Mouse (Mus musculus) cerebellum, postnatal 10 days (tissue): ENCODE measurements around the gene Gipc2.

ENCODE experiments used
- DNase-seq, 2 experiments: peaks; one replicate each; pipeline ENCODE4 v3.0.0; 2021; ENCODE audit warnings: mixed read lengths in 2 of 2

Gene Gipc2

DNA sequence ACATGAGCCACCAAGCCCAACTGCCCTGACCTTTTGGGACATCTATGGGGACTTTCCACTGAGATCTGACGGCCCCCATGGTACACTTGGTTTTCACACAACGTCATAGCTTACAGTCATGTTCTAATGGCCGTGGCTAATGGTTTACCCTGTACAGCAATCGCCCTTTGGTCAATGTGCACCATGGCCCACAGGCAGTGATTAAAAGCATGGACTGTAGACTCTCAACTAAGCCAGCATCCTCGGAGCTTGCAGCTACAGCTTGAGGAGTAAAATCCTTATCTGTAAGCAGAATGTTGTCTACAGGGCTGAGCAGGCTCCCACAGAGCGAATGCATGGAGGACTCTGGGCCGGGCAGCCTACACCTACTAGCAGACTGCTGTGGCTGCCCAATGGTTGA, 52.5 kb downstream of the Gipc2 start:
- DNase-seq: no peak

DNA sequence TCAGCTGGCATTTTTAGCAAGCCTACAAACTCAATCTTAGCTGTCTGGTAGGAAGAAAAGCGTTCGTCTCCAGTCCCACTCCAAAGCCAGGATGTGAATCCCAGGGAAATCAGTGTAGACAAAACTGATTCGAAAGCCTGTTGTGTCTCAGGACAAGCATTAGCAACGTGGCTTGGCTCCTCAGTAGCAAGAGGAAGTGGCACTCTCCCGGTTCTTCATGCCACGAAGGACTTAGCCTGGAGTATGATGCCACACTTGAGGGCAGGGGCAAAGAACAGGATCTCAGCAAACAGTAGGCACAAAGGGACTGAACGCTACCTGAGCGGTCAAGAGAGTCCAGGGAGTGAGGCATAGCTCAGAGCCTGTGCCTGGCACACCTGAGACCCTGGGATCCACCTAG, 53.4 kb downstream of the Gipc2 start:
- DNase-seq: no peak

DNA sequence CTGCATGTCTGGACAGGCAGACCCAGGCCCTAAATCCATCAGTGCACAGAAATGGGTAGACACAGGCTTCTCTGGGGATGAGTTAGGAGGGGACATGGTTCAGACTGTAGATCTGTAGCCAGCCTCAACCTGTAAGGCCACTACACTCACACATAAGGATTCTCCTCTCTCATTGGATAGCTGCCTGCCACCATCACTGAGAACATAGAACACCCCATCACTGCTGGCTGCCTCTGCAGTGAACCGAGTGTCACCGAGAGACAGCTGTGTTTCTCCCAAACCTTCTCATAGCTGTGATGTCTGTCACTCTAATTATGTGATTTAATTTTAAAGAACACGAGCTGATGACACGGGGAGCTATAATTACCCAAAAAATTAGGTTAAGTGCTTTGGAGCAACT, 54.5 kb downstream of the Gipc2 start:
- DNase-seq: no peak

DNA sequence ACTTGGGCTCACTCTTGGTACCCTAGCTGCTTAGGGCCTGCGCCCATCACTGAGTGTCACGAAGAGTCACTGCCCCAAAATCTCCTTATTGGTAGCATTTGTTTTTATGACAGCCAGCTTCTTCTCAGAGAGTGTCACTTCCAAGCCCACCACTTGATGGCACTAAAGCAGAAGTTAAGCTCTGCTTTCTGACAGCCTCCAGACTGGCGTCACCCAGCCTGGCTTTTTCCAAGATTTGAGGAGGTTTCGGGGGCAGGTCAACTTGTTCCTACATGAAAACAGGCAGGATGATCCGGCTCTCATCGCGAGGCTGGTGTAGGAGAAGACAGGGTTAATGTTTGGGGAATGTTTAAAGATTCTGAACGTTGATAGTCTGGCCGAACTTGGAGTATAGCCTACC, 54.9 kb downstream of the Gipc2 start:
- DNase-seq: peak; percentile 90 to 92

DNA sequence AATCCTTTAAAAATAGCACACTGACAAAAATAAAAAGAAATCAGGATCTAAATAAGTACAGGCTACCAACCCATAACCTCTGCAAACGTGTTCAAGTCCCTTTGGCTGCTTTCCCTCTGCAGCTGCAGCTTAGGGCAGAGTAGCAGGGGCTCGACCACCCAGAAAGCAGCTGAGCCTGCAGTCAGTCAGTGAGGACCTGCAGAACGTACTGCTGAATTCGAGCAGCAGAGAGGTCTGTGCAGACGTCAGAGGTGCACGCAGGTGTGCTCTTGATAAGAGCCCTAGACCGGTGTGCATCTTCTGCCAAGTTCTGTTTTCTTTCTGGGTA, 56.8 kb downstream of the Gipc2 start:
- DNase-seq: no peak

DNA sequence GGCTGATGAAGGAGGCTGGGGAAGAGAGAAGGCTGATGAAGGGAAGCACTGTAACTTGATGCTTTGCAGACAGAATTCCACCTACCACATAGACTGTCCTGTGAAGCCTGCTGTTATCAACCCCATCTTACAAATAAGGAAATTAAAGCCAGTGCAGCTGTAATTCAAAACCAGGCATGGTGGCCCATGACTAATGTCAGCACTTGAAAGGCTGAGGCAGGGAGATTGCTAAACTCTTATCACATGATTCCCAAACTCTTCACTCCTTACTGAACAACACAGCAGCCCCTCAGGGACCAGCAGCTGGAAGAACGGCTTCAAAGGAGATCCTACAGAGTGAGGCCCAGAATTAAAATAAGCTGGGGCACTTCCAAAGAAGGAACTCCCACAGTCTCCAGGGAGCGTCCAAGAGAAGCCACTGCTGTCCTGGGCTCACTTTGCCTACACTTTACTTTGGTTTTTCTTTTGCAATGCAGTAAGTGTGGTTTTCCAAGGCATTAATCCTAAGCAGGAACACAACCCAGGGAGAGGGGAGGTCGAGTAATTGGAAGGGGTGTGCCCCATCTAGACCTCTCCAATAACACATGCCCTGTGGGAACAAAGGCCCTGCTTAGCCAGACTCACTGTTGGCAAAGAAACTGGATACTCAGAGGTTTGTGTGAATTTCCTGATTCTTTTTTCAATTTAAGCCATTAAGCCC, 57.3 kb downstream of the Gipc2 start:
- DNase-seq: no peak

DNA sequence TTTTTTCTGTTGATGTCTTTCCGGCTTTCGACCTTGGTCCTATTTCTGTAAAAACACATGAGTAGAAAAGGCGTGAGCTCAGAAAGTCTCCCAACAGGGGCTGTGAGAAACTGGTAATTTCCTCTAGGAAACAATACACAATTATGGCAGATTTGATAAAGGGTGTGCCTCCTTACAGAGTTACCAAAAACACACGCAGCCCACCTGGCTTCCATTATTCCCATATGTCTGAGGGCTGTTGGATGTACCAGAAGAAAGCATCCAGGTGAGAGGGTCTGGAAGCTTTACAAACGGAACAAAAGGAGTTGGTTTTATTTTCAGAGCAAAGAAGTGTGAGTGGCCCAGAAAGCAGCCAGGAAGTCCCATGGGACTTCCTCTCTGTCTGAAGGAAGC, 58.0 kb downstream of the Gipc2 start:
- no peak for DNase-seq

DNA sequence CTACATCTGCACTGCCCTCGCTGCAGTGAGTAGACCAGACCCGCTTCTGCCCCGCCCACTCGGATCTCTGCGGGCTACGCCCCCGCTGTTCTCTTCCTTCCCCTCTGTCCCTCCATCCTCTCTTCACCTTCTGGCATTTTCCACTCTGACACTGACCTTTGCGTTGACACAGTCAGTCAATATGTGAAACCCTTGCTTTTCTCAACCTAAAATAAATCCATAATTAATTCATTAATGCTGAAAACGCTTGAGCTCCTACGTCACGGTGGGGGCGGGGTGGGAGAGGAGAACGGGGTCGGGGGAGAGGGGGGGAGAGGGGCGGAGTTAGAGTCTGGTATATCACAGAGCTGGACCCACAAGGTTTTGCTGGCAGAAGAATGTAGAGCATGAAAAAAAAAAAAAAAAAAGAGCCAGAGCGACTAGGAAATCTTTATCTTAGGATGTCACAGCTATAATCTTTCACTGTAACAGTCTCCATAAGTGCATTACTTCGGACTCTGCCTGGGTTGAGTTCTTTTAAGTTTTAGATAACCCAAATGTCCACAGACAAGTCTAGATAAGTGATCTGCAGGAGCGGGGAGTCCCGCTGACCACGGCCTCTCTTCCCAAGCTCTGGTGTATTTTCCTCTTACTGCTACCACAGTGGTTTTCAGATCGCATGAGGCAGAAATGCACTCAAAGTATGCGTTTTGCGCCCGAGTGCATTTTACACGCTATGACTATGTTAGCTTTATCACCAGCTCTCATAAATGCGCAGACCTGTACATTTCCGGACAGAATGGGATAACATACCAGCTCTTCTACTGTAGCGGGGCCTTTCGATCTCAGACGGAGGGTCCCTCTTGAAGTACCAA, 58.7 kb downstream of the Gipc2 start:
- peak; percentile 74 to 75 for DNase-seq

DNA sequence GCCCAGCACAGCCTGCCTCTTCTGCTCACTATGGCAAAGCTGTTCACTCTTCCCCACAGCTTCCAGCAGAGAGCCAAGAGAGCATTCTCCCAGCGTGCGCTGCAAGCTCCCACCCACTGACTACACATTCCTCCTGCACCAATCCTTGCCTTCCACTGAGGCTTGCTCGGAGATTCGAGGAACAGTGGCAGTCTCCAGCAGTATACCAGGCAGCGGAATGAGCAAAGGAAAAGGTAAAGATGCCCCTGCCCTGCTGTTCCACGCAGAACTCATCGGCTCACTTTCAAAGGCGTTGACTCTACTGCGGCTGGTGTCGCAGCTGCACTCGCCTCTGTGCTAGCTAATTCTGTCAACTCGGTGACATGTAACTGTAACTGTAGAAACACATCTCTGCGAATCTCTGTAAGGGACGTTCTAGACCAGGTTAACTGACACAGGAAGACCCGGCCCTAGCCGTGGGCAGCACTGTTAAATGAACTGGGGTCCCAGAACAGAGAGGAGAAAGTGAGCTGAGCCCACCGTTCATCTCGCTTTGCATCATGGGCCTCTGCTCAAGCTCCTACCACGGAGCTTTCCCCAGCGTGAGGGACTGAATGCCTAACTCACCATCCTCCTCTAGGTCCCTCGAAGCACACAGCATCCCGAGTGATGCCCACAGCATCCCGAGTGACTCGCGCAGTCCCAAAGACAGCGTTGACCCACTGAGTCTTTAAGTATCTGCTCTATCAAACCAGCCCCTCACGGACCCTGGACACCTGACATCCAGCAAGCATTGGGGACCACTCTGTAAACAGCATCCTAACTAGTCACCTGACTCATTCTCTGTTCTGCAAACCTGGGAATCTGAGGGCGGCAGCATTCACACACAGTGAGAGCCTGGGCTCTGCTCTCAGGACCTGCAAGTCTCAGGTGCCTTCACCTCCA, 59.5 kb downstream of the Gipc2 start:
- DNase-seq: peak; percentile 20 to 24

DNA sequence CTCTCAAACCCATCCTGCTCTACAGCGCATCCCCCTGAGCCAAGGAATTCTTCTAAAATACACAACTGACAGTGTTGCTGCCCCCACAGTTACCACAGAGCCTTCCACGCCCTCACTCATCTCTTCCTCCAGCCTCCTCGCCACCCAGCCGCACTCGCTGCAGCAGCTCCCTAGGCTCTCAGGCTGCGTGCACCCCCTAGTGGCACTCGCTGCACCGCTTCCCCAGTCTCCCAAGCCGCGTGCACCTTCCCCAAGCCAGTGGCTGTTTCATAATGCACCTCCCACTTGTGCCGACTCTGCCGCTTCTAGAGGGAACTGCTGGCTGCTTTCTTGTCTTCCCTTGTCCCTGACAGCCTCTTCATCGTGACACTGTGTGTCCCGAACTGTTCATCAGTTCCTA, 60.7 kb downstream of the Gipc2 start:
- DNase-seq: peak; percentile 77 to 79

DNA sequence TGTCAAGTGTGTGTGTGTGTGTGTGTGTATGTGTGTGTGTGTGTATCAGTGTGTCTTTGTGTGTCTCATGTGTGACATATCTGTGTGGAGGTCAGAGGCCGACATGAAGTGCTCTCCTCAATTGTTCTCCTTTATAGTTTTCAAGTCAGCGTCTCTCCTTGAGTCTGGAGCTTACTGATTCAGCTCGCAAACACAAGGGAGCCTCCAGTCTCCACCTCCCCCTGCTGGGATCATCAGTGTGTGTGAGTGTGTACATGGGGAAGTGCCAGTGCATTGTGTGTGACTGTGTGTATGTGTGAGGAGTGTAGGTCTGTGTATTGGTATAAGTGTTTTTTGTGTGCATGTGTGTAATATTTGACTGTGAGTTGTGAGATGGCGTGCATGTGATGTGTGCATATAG, 62.6 kb downstream of the Gipc2 start:
- DNase-seq: no peak

DNA sequence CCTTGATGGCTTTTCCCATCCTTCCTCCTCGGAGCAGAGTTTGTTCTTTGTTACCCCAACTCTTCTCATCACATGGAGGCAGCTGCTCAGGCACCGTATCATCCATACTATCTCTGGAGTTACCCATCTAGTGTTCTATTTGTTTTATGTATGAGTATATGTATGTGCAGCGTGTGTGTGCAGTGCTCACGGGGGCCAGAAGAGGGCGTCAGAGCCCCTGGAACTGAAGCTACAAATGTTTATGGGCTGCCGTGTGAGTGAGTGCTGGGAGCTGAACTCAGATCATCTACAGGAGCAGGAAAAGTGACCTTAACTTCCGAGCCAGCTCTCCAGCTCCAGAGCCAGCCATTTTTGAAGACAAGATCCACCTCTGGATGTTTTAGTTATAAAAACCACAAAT, 64.6 kb downstream of the Gipc2 start:
- no peak for DNase-seq

DNA sequence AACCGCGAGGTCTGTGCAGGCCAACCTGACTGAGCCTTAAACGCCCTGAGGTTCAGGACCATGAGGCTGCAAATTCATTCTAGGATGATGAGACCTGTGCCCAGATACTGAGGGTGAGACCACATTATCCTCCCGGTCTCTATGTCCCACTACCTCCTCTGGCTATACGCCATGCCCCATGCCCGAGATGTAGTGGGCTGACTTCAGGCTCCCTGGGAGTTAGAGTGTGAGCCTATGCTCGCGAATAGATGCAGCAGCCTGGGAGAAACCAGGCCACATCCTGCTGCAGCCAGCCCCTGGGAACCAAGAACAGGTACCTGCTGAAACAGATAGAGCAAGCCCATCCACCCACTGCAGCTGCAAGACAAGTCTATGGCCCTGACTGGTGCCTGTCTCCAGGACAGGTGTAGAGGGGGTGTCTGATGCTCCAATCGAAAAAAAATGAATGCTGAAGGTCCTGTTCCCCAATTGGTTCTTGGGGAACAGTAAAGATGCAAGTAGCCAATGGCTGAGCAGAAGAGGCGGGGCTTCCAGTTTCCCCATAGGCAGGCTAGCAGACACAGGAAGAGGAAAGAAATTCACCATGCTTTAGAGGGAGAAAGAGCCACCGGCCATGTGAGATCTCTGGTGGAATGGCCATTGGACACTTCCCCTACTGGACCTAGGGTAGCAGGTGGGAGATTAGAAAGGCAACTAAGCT, 65.8 kb downstream of the Gipc2 start:
- DNase-seq: peak; percentile 42 to 43

DNA sequence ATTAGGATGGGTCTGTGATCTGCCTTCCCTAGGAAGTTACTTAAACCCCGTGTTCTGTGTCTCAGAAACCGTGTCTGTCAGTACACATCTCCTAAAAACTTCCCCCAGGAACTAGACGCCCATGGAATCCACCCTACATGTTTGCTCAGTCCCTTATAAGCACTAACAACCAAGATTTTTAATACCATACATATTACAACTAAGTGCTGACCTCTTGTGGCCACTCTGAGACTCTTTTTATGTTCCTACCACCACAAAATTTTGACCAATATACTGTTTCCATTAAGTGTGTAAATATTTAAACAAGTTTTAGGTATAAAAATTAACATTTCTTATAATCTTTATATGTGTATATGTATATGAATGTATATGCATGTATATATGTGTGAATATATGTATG, 71.0 kb downstream of the Gipc2 start:
- DNase-seq: peak; percentile 44 to 59

DNA sequence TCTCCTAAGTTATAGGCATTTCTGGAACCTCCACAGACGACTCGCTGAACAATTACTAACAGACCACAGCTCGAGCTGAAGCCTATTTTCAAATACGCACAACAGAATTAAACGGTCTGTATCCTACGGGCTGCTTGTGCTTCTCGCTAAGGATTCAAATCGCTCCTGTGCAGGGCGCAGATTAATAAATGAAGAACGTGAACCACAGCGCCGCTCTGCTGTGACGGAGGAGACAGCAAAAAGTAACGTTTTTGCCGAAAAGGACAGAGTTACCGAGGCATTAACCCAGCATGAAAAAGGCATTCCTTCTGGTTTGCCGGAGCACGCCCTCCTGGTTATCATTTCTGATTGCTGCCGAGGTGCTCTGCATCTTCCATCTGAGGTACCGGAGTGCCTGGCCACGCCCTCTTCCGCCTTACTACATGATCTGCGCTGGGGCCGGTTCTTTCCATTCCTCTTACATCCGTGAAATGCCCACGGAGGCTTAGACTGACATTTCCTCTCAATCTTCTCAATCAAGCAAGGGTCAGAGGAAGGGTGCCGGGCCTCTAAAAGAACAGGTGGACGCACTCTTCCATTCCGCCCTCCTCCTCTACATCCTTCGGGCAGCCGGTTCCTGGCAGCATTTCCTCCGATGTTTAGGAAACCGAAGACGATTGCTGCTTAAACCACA, 73.5 kb downstream of the Gipc2 start:
- peak; percentile 39 for DNase-seq

DNA sequence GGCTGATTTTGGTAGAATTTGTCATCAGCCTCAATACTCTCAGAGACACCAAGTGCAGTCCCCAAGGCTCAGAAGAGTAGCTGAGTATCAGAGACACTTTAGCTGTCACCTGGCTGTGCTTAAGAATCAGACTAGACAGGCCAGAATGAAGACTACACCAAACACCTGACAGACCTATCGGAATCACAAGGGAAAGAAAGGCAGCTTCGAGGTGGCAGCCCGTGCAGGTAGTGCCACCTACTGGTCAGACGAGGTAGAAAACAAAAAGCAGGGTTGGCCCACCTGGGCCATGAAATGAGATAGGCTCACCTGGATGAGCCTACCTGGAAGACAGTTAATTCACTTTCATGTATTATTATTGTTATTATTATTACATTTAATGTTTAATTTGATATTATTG, 76.9 kb downstream of the Gipc2 start:
- DNase-seq: peak; percentile 75 to 80

DNA sequence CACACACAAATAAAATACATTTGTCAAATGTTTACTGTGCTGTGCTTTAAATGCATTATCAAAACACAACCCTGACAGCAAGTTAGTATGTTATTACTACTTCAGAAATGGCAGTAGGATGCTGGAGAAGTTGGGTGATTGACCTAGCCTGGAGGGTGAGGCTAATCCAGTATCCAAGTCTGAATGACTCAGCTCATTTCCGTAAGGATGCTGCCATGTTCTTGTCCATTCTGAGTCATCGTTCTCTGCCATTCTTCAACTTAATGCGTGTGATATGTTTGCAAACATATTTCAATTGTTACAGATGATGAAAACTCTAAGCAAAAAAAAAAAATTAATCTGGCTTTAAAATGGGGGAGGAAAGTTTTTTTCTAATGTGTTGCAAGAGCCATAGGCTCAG, 84.6 kb downstream of the Gipc2 start:
- DNase-seq: no peak

DNA sequence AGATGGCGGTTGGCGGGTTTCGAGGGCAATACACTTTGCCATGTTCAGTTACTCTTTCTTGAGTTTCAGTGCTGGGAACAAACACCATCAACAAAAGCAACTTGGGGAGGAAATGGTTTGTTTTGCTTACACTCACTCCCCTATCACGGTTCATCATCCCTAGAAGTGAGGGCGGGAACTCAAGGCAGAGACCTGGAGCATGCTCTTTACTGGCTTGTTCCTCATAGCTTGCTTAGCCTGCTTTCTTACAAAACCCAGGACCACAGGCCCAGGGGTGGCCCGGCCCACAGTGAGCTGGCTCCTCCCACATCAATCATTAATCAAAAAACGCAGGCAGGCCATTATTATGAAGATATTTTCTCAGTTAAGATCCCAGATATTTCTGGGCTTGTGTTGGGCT, 89.9 kb downstream of the Gipc2 start:
- no peak for DNase-seq

DNA sequence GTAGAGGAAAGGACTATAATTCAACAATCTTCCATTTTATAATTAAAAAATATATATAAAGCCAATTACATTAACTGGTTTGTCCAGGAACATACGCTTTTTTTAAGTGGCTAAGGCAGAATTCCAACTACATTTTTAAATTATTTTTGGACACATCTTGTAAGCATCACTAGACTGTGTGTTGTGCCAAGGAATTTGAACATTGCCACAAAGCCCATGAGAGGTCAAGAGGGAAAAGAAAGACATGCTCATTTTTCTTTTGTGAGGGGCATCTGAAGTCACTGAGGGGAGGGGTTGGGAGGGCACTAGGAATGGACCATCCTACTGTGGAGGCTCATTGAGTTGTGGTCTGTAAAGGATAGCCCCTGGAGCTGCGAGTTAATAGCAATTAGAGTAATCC, 97.0 kb downstream of the Gipc2 start:
- DNase-seq: no peak

DNA sequence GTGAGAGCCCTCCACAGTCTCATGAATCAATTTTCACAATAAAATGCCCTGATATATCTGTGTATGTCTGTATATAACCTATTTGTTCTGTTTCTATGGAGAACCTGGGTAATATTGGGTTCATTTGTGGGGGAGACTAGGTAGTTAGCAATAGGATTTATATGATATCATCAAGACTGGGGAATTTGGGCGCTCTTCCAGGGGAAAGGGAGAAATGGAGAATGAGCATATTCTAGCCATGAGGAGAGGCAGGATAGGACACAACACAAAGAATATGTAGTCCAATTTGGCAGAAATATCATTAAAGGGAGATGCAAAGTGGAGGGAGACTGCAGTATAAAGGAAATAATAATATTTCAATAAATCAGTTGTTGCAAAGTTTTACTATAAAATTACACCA, 97.7 kb downstream of the Gipc2 start:
- DNase-seq: no peak

DNA sequence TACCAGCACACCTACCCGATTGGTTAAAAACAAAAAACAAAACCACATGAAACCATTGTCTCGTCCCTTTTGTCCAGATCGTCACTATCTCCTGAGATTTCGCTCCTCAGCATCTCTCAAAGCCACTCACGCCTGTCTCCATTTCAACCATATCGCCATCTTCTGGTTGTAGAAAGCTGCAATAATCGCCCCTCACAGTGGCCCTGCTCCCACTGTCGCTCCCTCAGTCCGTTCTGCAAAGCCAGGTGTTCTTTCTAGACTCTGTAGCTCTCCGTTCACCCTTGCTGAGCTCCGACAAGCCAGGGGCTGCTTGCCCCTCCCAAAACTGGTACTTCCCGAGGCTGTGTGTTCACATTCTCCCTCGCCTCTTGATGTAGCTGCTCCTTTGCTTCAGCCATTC, 99.3 kb downstream of the Gipc2 start:
- peak; percentile 57 to 70 for DNase-seq

DNA sequence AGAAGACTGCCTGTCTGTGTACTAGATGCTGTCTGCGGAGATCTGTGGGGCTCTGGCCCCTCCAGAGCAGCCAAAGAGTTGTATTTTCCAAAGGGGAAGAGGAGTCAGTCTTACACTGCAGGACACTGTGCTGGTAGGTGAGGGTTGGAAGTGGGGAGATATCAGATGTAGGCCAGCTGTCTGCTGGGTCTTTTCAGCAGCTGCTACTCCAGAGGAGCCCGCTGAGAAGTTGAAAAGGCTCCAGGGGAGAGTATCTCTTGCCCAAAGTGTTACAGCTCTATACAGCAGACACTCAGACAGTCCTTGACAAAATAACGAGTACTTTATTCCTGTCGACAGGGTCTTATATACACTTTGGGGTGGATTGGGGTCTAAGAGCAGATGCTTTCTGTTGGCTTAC, 100.2 kb downstream of the Gipc2 start:
- DNase-seq: peak; percentile 52 to 60
